Mouse (Mus musculus): ENCODE data around the gene Klf7.

The Klf7 gene

DNA sequence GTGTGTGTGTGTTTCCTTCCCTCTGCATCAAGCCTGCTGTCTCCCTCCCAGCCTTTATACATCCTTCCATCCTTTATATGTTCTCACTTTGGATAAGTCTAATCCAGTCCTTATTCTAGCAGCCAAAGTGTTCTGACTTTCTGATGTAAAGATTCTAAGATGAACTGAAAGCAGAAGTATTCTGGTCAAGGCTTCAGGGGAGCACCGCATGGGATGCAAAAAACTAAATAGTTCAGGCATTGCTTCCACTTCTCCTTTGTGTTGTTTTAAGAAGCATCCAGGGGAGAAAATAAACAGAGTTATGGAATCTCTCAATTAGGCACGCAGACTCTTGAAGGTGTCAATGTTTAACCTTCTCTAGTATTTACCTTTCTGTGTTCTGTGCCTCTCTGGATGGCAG, 141.3 kb downstream of the Klf7 start:
- in situ Hi-C loops (cut with MboI, MseI): no loop called here
